Mouse (Mus musculus): ENCODE measurements around the gene Ncam2. TPM values are rescaled to one million over a fixed set of nuclear protein-coding genes. Genes with fewer than 3 reads are reported as not detected.

Gene Ncam2
- total RNA-seq (2021), result 2.8 and 3.9 TPM in 2 replicates
- long read RNA-seq, experiment 1, result 0 reads
- long read RNA-seq, experiment 2, partial matches to known transcripts, result 0 of 1 reads
- long read RNA-seq, experiment 2, other reads (novel, unspliced or antisense), result 1 of 1 reads

DNA sequence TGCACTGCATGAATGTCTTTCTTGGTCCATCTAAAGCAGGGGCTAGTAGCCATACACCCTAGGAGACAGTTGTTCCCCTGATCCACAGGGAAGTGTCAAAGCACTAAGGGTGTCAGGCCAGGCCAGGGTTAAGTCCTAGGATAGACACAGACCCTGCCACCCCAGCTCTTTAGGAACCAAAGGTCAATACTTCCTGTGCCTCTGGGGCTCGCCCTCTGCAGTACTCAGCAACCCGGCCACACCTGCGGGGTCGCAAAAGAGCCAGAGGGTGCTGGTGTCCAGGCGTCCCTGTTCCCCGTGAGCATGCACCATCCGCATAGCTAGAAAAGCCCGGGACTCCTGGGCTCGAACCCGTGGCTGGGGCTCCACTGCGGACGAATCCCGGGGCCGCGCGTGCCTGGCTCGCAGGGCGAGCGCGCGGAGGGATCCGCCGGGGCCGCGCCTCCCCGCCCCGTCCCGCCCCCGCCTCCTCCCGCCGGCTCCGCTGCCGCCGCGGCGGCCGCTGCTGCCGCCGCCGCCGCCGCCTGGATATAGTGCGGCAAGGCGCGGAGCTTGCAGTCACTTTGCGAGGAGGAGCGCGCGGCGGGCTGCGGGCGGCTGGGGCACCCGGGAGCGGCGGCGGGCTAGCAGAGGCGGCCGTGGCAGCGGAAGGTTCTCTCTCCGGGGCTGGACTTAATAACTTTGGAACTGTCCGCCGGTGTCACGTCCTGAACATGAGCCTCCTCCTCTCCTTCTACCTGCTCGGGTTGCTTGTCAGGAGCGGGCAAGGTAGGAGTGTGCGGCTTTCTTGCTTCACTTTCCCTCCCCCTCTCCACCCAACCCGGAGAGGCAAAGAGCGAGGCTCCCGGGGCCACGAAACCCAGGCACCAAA is at the start of gene Ncam2:
TSS of gene Ncam2 (plus strand) at position 497 of the 871 bp plus-strand sequence.
- peak; percentile 74 for DNase-seq

DNA sequence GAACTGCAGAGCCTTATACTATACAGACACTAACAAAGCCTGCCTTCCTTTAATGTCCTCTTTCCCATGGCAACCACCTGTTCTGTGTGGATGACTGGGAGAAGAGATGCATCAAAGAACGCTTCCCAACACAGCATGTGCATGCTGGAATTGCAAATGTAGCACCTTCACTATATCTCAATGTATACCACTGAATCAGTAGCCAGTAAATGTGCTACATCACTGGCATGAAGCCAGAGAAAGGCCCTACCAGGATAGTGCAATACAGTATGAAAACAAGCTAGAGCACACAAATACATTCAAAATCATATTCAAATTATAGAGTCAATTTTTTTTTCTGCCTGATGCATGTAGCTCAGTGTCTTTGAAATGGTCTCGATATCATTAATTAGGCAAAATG is 29.7 kb upstream of the Ncam2 start:
- DNase-seq, result no peak

DNA sequence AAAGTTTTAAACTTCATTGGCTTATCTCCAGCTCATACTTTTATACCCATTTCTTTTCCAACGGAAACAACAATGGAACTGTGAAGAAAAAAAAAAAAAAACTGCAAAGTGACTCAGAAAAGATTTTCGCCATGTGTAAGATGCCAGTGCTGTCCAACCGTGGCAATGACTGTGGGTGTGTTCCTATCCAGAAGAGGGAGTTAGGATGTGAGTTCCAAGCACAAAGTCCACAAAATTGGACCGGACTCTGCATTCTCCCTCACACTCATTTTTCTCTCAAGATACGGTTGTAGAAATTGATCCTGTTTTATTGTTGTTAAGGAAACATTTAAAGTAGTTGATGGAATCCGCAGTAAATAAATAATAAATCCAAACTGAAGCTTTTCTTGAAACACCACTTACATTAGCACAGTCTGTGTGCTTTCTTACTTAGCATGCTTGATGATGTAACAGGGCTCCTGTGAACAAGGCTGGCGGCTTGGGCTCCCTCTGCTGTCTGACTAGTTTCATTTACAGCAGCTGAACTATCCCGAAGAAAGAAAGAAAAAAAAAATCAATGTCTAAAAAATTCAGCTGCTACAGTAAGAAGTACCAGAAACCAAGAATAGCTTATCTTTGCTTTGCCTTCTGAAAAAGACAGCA is 25.1 kb upstream of the Ncam2 start:
- peak; percentile 54 for DNase-seq

DNA sequence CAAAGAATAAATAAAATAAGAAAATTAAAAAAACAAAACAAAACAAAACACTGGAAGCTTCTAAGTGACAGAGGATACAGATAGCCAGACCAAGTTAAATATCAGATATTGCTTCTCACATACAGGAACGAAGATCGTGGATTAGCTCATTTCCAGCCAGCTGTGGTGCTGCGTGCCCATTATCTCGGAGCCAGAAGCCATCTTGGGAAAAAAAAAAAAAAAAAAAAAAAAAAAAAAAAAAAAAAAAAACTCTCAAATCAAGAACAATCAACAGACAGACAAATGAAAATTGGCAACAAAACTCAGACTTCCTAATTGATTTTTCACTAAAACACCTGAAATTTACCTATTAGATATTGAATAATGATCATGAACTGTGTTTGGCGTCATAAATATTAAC is 20.7 kb upstream of the Ncam2 start:
- no peak for DNase-seq

DNA sequence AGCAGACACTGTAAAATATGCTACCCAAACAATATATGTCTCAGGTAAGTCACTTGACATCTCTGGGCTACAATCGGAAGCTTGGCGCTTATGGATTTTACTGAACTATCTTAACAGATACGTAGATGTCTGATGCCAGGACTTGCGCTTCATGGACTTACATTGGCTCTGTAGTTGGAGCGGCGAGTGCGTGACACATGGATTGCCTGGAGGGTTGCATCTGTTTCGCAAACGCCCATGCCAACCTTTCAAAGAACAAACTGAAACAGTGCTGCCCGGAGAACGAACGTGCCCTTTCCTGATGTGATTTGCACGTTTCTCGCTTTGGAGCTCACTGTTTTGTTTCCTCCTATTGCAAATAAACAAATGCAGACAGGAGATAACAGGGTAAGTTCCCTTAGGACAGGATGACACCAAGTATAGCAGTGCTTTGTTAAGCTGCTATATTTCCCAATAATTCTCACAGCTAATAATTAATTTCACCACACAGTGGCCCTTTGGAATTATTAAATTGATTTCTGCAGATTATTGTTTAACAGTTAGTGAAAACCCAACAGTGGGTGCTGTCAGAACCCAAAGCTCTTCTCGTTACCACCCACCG is 12.8 kb upstream of the Ncam2 start:
- no peak for DNase-seq

DNA sequence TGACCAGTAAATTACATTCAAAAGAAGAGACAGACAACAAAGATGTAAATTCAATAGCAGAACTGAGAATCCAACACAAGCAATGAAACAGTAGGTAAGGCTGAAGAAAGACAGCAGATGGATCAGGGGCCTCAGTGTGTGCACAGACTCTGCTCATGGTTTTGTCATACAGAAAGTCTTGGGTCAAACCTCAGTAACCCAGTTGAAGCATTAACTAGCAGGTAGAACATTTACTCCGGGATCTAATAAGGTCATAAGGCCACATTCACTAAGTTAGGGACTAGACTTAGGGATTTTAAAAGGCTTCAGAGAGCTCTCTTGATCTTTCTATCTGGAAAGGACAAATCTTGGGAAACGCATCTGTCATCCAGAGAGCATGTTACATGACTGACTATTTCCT is 8.9 kb upstream of the Ncam2 start:
- no peak for DNase-seq

DNA sequence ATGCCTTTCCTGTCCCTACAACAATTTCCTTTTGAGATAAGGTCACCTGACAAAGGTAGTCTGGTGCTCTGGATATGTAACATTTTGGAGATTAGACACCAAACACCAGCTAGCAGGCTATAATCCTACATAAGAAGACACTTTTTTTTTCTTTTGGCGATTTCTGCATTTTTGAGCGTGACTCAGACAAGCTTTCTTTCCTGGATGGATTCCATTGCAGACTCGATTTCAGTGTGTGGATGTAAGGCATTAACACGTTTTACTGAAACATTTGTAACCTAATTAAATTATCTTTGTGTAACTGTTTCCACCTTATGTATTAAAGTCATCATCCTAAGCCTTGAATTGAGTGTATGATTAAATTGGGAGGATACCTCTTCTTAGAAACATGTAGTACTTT is 7.9 kb upstream of the Ncam2 start:
- DNase-seq, result no peak

DNA sequence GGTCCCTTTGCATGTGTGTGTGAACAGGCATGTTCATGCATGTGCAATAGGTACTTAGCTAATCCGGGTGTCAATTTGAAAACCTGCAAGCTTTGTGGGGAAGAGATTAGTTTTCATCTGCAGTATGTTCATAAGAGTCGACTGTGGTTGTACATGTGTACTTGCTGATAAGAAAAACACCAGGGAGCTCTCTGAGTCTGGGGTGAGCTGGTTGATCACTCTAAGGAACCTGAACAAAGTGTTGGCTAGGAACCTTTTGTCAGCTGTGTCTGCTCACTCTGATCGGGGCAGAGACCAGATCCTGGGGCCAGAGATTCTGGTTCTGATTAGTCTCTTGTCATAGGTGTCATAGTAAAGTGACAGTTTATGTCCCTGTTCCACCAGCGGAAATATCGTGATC is 1.0 kb upstream of the Ncam2 start:
- no peak for DNase-seq

DNA sequence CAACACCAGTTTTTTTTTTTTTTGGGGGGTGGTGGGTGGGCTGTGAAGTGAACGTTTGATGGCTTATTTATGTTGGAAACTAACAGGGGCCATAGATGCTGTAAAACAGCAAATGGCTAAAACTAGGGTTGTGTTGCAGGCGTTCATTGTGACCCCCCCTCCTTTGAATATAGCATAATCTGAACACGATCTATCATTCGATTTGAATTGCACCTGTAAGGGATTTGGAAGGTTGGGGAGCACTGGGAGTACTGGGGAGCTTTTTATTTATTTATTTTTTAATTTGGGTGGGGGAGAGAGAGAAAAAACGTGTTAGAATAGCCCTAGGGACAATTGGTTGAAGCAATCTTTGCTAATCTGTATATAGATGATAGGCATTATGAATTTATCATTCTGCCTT is 974 bp downstream of the Ncam2 start:
- no peak for DNase-seq

DNA sequence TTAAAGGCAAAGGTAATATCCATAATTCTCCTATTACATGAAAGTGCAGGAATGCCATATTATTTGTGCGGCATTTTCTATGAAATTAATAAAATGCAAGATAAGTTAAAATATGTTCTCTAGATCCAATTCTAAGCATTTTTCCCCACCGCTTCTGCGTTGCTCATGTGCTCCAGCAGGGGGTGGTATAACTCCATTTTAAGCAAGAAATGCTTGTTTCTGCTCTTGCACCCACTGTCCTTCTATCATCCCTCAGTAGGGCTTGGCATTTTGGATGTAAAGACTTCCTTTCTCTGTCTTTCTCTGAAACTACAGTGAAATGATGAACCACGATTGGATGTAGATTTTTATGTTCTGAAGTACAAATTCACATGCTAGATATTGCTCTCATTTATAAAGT is 1.5 kb downstream of the Ncam2 start:
- peak; percentile 43 for DNase-seq

DNA sequence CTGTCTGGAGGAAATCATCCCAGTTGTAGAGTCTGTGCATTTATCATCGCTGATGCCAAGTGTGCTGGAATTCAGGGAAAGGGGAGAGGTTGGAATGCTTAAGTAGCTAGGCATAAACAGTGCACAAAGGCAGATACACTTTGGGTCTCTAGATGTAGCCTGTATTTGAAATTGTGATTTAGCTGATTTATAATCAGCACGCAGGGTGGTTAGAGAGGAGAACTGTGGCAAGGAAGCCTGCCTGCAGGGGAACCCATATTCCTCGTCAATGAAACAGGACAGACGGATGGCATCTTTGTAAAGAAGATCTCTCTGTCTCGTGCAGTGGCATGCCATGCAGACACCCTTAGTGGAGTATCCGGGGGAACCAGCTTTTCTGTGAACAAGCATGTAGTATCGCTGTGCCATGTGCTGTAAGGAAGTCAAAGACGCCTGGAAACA is 2.2 kb downstream of the Ncam2 start:
- no peak for DNase-seq

DNA sequence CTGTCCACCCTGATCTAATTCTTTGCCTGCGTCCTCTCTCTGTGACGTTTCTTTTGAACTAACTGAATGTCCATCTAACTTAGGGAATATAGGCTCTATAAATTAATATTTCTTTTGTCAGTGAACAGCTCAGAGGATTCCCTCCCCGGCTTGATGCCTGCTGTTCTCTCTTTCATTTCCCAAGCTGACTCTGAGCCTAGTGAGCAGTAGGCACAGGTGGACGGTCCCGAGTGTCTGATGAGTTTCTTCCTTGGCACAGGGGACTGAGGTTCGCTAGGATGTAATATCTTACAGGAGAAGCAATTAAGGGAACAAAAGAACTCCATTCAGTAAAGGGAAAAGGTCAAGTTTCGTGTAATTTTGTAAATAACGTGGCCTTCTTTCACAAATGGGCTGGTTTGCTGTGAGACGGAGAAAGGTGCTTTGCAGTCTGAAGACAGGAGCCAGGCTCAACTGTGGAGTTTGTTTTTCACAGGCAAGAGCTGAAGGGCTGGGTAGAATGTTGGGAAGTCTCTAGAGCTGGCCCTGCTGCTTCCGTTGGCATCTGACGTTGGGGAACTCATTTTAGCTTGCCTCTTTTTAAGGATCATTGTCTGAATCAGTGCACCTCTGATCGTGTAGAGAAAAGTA is 4.0 kb downstream of the Ncam2 start:
- no peak for DNase-seq

DNA sequence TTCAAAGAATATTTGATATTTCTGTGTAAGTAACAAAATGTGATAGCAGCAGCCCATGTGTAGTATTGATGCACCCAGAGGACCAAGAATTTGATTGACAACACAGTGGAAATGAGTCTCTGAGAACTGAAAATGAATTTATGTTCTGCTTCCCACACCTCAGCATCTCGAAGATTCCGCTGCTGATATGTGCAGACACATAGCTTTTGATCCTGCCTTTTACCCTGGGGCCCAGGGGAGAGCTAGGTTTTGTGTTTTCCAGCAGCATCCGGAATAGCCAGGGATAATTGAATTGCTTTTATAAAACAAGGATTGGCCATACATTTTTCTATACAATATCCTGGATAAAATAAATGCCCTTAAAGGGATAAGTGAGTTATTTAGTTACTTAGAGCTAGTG is 20.7 kb downstream of the Ncam2 start:
- no peak for DNase-seq

DNA sequence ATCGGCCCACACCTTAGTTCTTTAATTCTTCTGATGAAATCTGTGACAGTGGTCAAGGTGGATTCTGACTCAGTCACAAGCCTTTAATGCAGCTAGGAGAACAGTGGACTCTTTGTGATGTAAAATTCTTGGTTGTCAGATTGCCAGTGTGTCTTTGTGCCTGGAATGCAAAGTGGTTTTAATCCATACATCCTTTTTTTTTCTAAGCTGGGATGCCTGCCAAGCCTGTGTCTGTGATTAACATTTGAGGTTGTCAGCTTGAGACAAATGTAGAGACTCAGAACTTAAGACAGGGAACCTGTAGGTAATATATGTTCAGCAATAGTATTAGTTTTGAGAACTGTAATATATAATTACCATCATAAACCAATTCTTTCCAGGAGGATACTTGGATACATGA is 23.3 kb downstream of the Ncam2 start:
- no peak for DNase-seq

DNA sequence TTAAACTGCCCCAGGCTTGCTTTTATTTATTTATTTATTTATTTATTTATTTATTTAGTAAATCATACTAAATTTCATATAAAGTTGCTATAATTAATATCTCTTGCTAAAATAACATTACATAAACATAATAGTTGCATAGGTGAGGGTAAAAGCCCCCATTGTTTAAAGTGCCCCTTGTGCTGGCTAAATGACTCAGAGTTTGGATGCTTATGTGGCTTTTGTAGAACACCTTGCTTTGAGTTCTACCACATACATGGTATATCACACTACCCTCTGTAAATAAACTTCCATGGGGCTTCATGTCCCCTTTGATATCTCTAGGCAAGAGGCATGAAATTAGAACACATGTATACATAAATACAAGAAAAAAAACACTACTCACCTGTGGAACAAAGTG is 23.8 kb downstream of the Ncam2 start:
- no peak for DNase-seq

DNA sequence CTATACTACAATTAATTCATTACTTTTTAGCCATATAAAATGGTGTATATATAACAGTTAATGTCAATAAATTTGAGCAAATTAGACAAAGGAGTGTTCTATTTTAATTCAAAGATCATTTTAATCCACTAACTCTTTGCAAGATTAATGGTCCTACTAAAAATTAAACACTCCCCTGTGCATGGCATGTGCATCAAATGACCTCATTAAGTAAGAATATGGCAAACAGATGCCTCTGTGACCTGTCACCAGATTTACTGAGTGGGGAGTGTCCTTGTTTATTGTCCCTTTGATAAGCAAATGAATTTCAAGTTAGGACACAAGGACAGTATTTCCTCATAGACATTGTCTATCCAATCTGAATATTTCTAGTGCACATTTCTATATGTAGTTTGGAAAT is 54.4 kb downstream of the Ncam2 start:
- no peak for DNase-seq

DNA sequence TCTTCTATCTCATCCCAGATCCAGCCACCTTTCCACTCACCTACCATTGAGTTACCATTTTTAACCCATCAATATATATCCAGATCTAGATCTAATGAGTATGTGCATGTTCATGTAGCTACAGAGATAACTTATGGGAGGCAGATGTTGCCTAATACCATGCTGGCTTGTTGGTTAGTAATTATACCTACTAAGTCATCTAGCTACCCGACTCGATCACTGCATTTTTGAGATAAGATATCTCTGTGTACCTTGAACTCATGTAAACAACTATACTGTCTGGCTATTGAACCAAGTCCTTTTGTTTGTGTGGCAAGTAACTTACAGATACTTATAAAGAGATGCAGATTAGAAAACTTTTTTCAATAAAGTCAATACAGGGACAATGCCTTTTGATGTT is 59.9 kb downstream of the Ncam2 start:
- DNase-seq, result no peak

DNA sequence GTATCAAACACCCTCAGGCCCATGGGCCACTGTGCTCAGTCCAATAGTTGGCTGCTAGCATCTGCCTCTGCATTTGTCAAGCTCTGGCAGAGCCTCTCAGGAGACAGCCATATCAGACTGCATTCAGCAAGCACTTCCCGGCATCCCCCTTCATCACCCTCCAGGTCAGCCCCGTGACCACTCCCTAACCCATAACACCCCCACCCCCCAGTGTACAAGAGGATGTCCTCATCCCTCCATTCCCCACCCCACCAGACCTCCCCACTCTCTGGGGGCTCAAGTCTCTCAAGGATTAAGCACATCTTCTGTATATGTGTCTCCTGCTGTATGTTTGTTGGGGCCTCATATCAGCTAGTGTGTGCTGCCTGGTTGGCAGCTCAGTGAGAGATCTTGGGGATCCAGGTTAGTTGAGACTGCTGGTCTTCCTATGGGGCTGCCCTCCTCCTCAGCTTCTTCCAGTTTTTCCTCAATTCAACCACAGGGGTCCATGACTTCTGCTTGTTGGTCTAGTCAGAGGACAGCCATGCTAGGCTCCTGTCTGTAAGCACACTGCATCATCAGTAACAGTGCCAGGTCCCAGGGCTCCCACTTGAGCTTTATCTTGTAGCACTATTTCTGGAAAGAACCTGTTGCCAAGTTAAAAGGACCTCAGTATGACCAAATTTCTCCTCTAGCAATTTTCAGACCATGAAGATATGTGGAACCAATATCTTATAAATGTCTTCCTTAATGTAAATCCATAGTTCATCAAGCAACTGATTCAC is 73.3 kb downstream of the Ncam2 start:
- no peak for DNase-seq

DNA sequence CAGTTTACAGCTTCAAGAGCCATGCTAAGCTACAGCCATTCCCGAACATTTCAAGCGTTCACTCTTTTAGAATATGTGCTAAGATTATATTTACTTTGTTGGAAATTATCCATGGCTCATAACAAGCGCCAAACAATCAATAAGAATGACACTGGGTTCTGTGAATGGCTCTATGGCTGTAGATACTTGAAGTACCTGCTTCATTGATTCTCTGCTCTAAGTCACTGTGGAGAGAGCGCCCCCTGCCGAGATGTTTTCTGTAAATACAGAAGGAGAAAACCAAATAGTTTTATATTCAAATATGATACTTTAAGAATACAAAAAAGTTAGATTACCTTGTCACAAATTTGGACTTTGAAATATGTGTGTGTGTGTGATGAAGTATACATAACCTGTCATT is 83.7 kb downstream of the Ncam2 start:
- peak; percentile 48 for DNase-seq

DNA sequence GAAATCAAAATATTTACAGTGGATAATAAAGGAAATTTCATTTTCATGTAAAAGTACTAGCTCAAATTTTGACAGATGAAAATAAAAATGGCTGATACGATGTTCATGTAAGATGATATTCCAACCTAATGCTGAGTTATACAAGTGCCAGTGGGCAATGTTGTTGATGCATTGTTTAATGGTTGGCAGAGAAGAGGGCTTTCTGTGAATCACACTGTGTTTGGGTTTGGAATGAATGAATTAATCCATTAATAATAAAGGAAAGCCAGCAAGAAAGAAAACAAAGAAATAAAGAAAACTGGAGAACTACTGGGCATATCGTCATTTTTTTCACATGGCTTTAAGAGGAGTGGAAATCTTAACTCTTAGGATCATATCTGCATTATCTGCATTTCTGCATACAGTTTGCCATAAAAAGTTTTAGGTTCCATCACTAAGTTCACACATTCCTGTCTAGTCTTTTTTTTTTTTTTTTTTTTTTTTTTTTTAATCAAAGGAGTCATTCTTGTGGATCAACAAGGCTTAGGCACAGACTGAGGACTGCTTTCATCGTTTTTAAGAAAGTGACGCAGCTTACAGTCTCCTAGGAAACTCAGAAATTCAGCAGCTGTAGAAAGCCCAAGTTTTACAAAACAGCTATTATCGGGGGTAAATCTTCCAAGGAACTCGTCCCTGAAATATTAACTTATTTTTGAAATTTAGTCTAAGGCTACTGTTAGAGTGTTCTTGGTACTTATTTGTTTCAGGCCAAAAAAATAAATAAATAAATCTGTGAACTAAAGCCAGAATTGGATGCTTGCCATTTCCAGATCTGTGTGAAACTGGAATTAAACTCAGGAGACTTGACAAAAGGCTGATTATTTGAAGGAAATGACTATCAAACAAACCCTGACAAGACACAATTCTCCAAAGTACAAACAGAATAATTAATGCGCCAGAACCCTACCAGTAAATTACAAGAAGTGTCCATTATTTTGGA is 84.7 kb downstream of the Ncam2 start:
- no peak for DNase-seq

DNA sequence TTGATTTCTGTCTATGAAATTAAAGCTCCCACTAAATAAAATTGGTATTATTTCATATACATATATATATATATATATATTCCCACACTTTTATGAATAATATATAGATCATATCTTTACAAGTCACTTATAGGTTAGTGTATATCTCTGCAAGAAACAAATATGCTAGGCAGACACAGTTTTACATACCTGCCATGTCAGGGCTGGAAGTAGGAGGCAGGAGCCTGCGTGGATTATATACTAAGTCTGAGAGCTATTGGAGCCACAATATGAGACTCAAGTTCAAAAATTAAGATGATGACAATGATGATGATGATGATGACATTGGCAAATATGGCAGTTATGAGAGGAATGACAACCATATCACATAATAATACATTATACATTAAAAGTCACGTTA is 85.4 kb downstream of the Ncam2 start:
- no peak for DNase-seq

Measured in adrenal gland, postnatal 14 days (tissue).